Mouse (Mus musculus): ENCODE data around the gene Arhgap5.

Arhgap5 gene

DNA sequence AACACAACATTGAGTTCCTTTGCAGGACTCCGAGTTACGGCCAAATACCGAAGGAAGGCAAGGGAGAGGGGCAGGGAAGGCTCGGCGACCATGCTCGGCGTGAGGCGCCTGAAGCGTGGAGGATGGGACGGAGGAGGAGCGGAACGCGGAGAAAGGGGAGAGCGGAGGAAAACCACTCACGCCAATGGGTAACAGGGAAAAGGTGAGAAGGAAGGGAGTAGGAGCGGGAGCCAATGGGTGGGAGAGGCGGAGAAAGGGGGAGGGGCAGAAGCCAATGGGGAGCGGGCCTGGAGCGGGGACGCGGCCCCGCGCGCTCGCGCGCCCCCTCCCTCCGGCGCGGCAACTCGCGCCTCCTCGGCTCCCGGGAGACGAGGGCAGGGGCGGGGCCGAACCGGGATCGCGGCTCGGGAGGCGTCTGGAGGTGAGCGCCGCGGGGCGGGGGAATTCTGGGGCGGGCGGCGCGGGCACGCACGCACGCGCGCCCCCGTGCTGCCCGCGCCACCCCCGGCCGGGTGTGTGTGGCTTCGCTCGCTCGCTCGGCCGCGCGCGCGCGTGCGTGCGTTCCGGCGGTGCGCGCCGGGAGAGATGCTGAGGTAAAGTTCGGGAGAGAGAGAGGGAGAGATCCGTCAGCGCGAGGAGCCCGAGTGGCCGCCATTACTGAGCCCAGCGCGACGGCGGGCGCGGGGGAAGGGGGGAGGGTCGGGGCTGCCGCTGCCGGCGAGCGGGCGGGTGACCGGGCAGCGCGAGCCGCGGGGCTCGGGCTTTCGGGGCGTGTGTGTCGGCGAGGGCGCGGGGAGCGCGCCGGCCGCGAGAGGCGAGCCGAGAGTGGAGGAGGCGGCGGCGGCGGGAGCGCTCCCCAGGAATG, at the start of gene Arhgap5:
Gene Arhgap5 (plus strand): TSS at position 517 of the 865 bp plus-strand sequence.
- DNase-seq: peak; percentile 95 to 99

DNA sequence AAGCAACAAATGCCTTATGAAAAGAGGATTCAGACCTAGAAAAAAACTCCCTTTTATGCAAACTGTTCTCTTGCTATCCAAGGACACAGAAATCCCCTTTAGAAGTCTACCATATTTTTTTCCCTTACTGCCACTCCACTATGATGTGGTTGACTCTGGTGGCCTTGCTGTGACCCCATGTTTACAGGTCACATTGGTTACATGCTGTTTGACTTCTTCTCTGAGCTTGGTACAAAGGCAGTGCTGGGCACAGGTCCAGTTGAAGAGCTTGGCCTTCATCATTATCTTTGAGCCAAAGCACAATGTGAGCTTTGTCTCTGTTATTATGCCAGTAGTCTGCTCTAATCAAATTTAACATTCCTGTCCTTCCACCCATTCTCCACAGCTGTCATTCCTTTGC, 39.2 kb upstream of the Arhgap5 start:
- peak in 1 of 2 experiments; percentile 18 for DNase-seq

DNA sequence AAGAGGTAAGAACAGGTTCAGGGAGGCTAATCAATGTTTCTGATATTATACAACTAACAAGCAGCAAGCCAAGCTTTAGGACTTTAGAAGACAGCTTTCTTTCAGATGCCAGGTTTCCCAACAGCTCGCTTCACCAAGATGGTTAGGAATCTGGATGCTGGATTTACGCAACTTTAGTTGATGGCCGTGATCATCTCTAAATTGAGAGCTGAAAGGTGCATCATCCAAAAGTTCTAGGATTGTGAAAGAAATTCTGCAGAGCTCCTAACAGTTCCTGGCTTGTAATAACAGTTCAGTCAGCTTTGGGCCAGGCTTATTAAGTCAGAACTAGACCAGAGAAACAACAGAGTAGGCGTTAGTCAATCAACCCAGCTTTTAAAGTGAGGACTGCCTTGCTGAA, 32.2 kb upstream of the Arhgap5 start:
- DNase-seq: no peak

- DNase-seq: no peak
These were observed 29.5 kb upstream of the Arhgap5 start for GRCm38 (mm10) chr12:52473988-52474968.

GRCm38 (mm10) chr12:52476036-52476435, 27.7 kb upstream of the Arhgap5 start:
- no peak for DNase-seq

GRCm38 (mm10) chr12:52478611-52479010, 25.2 kb upstream of the Arhgap5 start:
- DNase-seq: no peak

- no peak for DNase-seq
These were observed 24.4 kb upstream of the Arhgap5 start for GRCm38 (mm10) chr12:52479323-52479722.

- DNase-seq: no peak
These were observed 22.9 kb upstream of the Arhgap5 start for GRCm38 (mm10) chr12:52480851-52481250.

- DNase-seq: no peak
These were observed 21.7 kb upstream of the Arhgap5 start for GRCm38 (mm10) chr12:52481969-52482550.

GRCm38 (mm10) chr12:52483219-52483618, 20.6 kb upstream of the Arhgap5 start:
- DNase-seq: no peak

DNA sequence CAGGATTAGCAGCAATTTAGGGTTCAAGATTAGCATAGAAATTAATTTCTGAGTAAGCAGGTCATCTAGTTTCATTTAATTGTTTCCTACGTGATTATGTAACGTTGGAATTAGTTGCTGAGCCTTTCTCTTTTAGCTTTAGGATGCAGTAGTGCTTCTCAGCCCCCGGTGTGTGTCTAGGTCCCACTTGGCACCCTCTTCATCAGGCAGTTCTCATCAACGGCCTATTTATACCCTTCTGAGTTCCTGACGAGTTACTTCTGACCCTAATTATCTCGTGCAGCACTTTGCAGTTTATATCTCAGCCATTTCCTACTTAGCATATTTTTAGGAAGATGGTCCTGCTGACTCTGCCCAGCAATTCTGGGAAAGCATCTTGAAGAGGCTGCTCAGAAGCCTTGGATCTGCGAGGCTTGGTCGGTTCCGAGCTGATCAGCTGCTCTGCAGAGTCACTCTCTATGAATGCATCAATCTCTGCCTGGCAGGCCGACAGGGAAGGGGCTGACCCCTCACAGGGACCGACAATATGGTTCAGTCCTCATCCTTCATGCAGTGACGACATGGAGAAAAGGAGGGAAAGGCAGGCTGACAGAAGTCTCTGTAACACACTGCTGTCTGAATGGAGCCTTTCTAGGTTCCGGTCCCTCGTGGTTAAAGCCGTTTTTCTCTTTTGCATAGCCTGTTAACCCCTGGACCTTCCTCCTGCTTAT, 15.4 kb upstream of the Arhgap5 start:
- no peak for DNase-seq

- no peak for DNase-seq
These were observed 10.5 kb upstream of the Arhgap5 start for GRCm38 (mm10) chr12:52493281-52493681.

DNA sequence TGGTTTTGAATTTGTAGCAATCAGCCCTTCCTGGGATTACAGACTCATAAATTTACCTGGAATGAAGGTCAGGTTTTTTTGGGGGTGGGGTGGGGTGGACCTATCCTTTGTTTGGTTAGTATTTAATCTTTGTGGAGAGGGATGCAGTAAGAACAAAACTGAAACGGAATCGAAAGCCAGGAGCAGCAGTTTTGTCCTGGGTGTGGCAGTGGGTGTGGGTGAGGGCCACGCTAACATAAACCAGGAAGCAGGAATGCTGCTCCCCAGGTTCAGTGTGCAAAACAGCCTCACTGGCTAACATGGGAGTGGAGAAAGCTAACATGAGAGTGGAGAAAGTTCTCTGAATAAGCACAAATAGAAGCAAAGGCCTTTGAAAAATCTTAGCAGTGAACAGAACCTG, 6.6 kb upstream of the Arhgap5 start:
- no peak for DNase-seq

DNA sequence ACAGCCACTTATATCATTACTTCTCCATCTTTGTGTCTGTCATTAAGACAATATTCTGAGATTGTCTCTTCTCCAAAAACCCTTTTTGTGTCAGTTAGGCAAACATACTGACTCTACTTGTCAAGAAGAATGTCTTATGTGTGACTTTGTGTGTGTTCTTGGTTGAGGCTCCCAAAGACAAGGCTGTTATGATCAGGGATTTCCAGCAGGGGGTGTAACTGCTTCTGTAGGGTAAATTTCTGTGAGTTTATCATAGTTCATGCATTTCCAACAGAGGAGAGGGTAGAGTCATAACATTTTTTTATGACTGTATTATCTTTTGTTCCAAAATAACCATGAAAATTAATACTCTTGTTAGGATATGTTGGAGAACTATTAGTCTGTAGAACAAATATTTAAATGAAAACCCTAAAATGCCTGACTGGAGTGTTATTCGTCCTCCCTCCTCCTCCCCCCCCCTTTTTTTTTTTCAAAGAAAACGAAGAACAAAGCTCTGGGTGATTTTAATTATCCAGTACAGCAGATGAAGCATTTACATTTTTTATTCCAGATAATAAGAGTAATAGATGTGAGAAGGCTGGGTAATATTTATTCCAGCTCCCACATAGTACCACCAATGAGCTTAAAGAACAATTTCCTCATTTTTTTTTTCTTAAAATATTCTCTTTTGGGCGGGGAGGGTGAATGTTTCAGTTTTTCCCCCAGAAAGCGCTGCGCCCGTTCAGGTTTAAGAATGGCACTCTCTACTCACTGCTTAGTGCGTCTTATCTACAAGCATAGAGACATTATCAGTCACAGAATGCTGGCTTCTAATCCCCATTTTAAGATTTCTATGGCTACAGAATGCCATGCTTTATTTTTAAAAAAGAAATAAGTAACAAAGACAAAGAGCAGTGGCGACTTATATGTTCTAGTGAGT, 2.6 kb upstream of the Arhgap5 start:
- peak in 1 of 2 experiments; percentile 32 for DNase-seq

DNA sequence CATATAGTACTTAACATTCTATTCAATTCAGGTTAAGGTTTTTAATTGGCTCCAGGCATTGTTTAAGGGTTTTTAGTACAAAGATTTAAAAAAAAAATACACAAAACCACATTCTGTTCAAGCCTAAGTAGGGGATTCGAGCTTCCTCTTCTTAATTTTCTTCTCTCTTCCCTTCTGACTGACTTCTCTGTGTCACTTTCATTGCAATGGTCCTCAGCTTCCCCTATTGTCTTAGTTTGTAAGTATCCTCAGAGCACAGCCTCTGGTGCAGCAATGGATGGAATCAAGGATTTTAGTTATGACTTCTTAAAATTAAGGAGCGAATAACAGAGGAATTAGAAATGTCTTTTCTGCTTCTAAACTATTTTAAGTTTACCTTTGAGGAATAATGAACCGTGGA, 1.6 kb upstream of the Arhgap5 start:
- no peak for DNase-seq

- DNase-seq: no peak
These were observed 679 bp upstream of the Arhgap5 start for GRCm38 (mm10) chr12:52503131-52503455.

- no peak for DNase-seq
These were observed 784 bp downstream of the Arhgap5 start for GRCm38 (mm10) chr12:52504331-52505181.

DNA sequence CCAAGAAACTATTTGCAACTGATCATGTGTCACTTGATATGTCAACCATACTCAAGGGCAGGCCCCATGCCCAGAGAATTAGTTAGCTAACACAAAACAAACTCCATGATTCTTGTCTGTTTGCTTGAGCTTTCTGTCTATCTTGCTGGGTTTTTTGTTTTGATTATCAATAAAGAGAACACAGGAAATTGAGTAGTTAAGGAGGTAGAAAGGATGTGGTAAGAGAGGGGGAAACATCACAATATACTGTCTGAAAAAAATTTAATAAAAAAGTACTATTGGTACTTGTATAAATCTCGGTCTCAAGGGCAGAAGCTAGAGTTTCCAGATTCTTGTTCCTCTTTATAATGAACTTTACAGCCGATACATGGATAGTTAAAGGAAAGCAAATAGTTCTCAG, 20.9 kb downstream of the Arhgap5 start:
- DNase-seq: no peak

- no peak for DNase-seq
These were observed 21.7 kb downstream of the Arhgap5 start for GRCm38 (mm10) chr12:52525486-52525885.

DNA sequence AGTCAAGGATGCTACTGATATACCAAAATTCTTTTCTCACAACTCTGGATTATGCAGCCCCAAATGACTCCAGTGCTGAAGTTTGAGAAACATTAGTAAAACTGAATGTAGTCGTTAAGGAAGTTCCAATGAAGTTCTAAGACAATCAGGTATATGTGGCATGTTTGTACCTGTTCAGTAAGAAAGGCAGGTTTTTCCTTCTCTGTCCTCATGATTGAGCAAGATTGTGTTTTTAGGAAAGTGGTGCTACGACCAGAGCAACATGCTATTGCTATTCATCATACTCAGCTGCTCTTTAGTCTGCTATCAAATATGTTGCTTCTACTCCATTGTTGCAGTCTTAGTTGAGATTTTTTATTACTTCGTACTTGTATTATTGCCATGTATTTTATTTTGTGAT, 26.0 kb downstream of the Arhgap5 start:
- DNase-seq: no peak

DNA sequence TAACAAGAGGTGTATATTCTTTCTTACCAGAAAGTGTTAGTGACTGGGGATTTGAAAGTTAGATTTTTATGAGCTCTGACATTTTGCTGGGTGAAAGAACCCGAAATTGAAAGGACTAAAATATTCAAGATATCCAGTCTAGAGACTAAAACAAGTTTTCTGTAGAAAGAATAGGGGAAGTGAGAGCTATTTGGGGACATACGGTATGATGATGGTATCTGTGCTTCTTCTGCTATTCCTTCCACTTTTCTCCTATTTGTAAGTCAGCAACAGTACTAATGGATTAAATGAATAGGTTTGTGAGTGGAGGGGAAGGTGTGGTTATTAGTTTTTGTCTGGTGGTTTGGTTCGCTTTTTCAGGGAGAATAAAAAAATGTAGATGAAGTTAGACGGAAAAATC, 37.5 kb downstream of the Arhgap5 start:
- no peak for DNase-seq
